Mouse (Mus musculus): ENCODE data around the gene Arl8b. TPM values are rescaled to one million over a fixed set of nuclear protein-coding genes. Genes with fewer than 3 reads are reported as not detected.

Arl8b gene
- polyA plus RNA-seq, 1 experiment from 2014 or later: 126 TPM

GRCm38 (mm10) chr6:108828234-108828868, 45.5 kb downstream of the Arl8b start, which contains the start of gene Edem1:
Gene Edem1 (plus strand): TSS chr6:108828641.
- Histone ChIP-seq H3K27ac (ENCODE audit: low read depth, low read length) (peak within 1 kb of the TSS; percentile 66), H3K9me3 (ENCODE audit: control insufficient read depth, low read length) (no peaks in the 10 kb centered on the region), H3K4me2 (ENCODE audit: low read depth, low read length) (peak within 1 kb of the TSS; percentile 60), H3K36me3 (ENCODE audit: control insufficient read depth, insufficient read depth, low read length) (peaks cover 4% of the 10 kb centered on the region; the same call in 1 of the 2 replicates), H3K4me1 (ENCODE audit: control insufficient read depth, insufficient read depth, low read length) (peaks cover 5% of the 10 kb centered on the region; the same call in 1 of the 2 replicates), H3K9ac (replicated peaks; ENCODE audit: low read depth, low read length) (peak within 1 kb of the TSS; percentile 84), H3K4me3 (ENCODE audit: low read depth, low read length) (peak within 1 kb of the TSS; percentile 85), H3K27me3 (ENCODE audit: control insufficient read depth, insufficient read depth, low read length) (no peaks in the 10 kb centered on the region)
- under 1% methylated on average over 54 of the region's 67 CpGs for WGBS
- peak; percentile 97 for ATAC-seq (ENCODE audit: low read depth)

- H3K4me2 ChIP-seq (ENCODE audit: low read depth, low read length): peak overlapping the region; percentile 60
- H3K36me3 ChIP-seq (ENCODE audit: control insufficient read depth, insufficient read depth, low read length): no peaks in the 10 kb centered on the region
- no peaks in the 10 kb centered on the region for H3K27me3 ChIP-seq (ENCODE audit: control insufficient read depth, insufficient read depth, low read length)
- H3K9ac ChIP-seq (replicated peaks; ENCODE audit: low read depth, low read length): peak overlapping the region; percentile 84
- peak overlapping the region; percentile 66 for H3K27ac ChIP-seq (ENCODE audit: low read depth, low read length)
- H3K4me3 ChIP-seq (ENCODE audit: low read depth, low read length): peak overlapping the region; percentile 85
- H3K9me3 ChIP-seq (ENCODE audit: control insufficient read depth, low read length): no peaks in the 10 kb centered on the region
- peak; percentile 70 for ATAC-seq (ENCODE audit: low read depth)
- under 1% methylated on average over 53 of the region's 56 CpGs for WGBS
- H3K4me1 ChIP-seq (ENCODE audit: control insufficient read depth, insufficient read depth, low read length): peaks cover 5% of the 10 kb centered on the region; the same call in 1 of the 2 replicates
Measured at GRCm38 (mm10) chr6:108828872-108829271, 46.0 kb downstream of the Arl8b start.

- H3K4me1 ChIP-seq (ENCODE audit: control insufficient read depth, insufficient read depth, low read length): peaks cover 5% of the 10 kb centered on the region; the same call in 1 of the 2 replicates
- no peak for ATAC-seq (ENCODE audit: low read depth)
- WGBS: 22% methylated on average over 22 of the region's 22 CpGs
- H3K9ac ChIP-seq (replicated peaks; ENCODE audit: low read depth, low read length): peak overlapping the region; percentile 84
- H3K4me3 ChIP-seq (ENCODE audit: low read depth, low read length): peak overlapping the region; percentile 85
- no peaks in the 10 kb centered on the region for H3K27me3 ChIP-seq (ENCODE audit: control insufficient read depth, insufficient read depth, low read length)
- peak overlapping the region; percentile 60 for H3K4me2 ChIP-seq (ENCODE audit: low read depth, low read length)
- H3K9me3 ChIP-seq (ENCODE audit: control insufficient read depth, low read length): no peaks in the 10 kb centered on the region
- no peak overlapping the region for H3K27ac ChIP-seq (ENCODE audit: low read depth, low read length)
- H3K36me3 ChIP-seq (ENCODE audit: control insufficient read depth, insufficient read depth, low read length): no peaks in the 10 kb centered on the region
Measured at GRCm38 (mm10) chr6:108829386-108830370, 46.8 kb downstream of the Arl8b start.

DNA sequence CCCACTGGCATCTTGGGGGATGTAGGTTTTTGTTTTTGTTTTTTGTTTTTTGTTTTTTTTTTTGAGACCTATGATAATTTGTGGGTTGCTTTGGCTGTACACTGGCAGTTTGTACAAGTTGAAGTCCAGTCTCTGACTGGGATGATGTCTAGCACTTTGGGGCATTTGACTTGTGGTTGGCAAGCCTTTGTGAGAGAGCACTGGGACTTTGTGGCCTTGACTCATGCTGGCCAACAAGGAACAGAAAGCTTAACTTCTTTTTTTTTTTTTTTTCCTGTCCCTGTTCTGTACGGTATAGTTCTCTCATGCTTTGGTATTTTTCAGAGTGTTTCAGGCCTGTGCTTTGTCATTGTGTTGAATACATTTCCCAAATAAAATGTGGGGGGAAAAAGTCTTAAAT, 49.3 kb downstream of the Arl8b start:
- H3K27me3 ChIP-seq (ENCODE audit: control insufficient read depth, insufficient read depth, low read length): no peaks in the 10 kb centered on the region
- H3K4me3 ChIP-seq (ENCODE audit: low read depth, low read length): no peak overlapping the region
- H3K4me2 ChIP-seq (ENCODE audit: low read depth, low read length): no peak overlapping the region
- H3K36me3 ChIP-seq (ENCODE audit: control insufficient read depth, insufficient read depth, low read length): no peaks in the 10 kb centered on the region
- WGBS: 100% methylated on average over 1 of the region's 1 CpGs
- ATAC-seq (ENCODE audit: low read depth): no peak
- peaks cover 5% of the 10 kb centered on the region; the same call in 1 of the 2 replicates for H3K4me1 ChIP-seq (ENCODE audit: control insufficient read depth, insufficient read depth, low read length)
- no peak overlapping the region for H3K9ac ChIP-seq (replicated peaks; ENCODE audit: low read depth, low read length)
- H3K27ac ChIP-seq (ENCODE audit: low read depth, low read length): no peak overlapping the region
- H3K9me3 ChIP-seq (ENCODE audit: control insufficient read depth, low read length): no peaks in the 10 kb centered on the region

DNA sequence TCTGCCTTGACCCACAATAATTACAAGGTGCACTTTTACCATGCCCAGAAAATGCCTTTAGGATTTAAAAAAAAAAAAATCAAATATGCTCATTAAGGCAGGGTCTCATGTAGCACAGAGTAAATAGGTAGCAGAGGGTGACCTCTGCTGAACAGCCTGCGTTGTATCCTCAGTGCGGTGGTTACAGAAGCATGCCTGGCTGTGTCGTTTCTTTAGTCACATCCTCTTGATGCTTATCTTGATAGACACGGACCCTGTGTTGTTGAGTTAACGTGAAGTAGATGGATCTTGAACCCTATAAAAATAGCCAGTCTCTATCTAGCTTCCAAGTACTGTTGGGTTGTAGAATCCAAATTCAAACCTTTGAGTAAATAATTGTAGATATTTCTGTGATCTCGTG, 50.1 kb downstream of the Arl8b start:
- no peak overlapping the region for H3K4me3 ChIP-seq (ENCODE audit: low read depth, low read length)
- H3K27ac ChIP-seq (ENCODE audit: low read depth, low read length): no peak overlapping the region
- no peak overlapping the region for H3K9ac ChIP-seq (replicated peaks; ENCODE audit: low read depth, low read length)
- peaks cover 5% of the 10 kb centered on the region; the same call in 1 of the 2 replicates for H3K4me1 ChIP-seq (ENCODE audit: control insufficient read depth, insufficient read depth, low read length)
- H3K36me3 ChIP-seq (ENCODE audit: control insufficient read depth, insufficient read depth, low read length): no peaks in the 10 kb centered on the region
- no peak for ATAC-seq (ENCODE audit: low read depth)
- H3K4me2 ChIP-seq (ENCODE audit: low read depth, low read length): no peak overlapping the region
- 90% methylated on average over 6 of the region's 6 CpGs for WGBS
- no peaks in the 10 kb centered on the region for H3K9me3 ChIP-seq (ENCODE audit: control insufficient read depth, low read length)
- no peaks in the 10 kb centered on the region for H3K27me3 ChIP-seq (ENCODE audit: control insufficient read depth, insufficient read depth, low read length)

DNA sequence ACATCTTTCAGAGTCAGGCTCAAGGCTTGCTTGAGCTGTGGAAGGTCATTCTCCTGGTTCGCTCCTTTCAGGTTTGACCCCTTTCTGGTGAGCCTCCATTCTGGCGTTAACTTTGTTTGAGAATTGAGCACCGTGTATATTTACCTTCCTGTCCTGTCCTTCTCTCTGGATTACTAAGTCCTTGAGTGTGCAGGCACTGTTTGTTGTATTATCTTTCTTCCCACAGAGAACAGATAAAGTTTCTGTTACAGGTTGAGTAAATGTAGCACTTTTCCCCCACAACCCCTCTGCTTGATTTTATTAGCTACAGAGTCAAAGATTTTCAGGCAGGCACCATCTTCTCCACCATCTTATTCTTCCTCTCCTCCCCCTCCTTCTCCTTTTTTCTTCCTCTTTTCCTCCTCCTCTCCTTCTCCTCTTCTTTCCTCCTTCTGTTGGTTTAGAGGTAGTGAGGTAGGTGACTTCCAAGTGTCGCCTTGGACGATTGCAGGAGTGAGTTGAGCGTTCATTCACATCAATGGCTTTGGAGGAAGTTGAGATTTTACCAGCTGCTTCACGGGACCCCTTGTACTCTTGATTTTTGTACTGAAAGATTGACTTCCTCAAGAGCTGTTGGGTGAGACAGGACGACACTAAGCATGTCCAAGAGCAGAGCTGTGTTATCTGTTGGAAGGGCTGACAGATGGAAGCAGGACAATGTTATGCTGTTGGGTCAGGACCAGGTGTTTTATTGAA, 51.2 kb downstream of the Arl8b start:
- no peaks in the 10 kb centered on the region for H3K9me3 ChIP-seq (ENCODE audit: control insufficient read depth, low read length)
- H3K4me3 ChIP-seq (ENCODE audit: low read depth, low read length): no peak overlapping the region
- H3K36me3 ChIP-seq (ENCODE audit: control insufficient read depth, insufficient read depth, low read length): no peaks in the 10 kb centered on the region
- H3K9ac ChIP-seq (replicated peaks; ENCODE audit: low read depth, low read length): no peak overlapping the region
- WGBS: 93% methylated on average over 8 of the region's 8 CpGs
- H3K27me3 ChIP-seq (ENCODE audit: control insufficient read depth, insufficient read depth, low read length): no peaks in the 10 kb centered on the region
- no peak overlapping the region for H3K4me2 ChIP-seq (ENCODE audit: low read depth, low read length)
- H3K27ac ChIP-seq (ENCODE audit: low read depth, low read length): no peak overlapping the region
- peaks cover 5% of the 10 kb centered on the region; the same call in 1 of the 2 replicates for H3K4me1 ChIP-seq (ENCODE audit: control insufficient read depth, insufficient read depth, low read length)
- ATAC-seq (ENCODE audit: low read depth): no peak

GRCm38 (mm10) chr6:108835765-108836691, 53.1 kb downstream of the Arl8b start:
- Histone ChIP-seq H3K27me3 (ENCODE audit: control insufficient read depth, insufficient read depth, low read length) (no peaks in the 10 kb centered on the region), H3K9ac (replicated peaks; ENCODE audit: low read depth, low read length) (no peak overlapping the region), H3K36me3 (ENCODE audit: control insufficient read depth, insufficient read depth, low read length) (0 out of 2 replicates have a peak, but pooled peaks cover 3% of the 10 kb centered on the region), H3K9me3 (ENCODE audit: control insufficient read depth, low read length) (no peaks in the 10 kb centered on the region), H3K27ac (ENCODE audit: low read depth, low read length) (no peak overlapping the region), H3K4me1 (ENCODE audit: control insufficient read depth, insufficient read depth, low read length) (no peaks in the 10 kb centered on the region), H3K4me2 (ENCODE audit: low read depth, low read length) (no peak overlapping the region), H3K4me3 (ENCODE audit: low read depth, low read length) (no peak overlapping the region)
- 86% methylated on average over 16 of the region's 16 CpGs for WGBS
- ATAC-seq (ENCODE audit: low read depth): no peak

- no peaks in the 10 kb centered on the region for H3K27me3 ChIP-seq (ENCODE audit: control insufficient read depth, insufficient read depth, low read length)
- no peak overlapping the region for H3K27ac ChIP-seq (ENCODE audit: low read depth, low read length)
- H3K4me2 ChIP-seq (ENCODE audit: low read depth, low read length): no peak overlapping the region
- ATAC-seq (ENCODE audit: low read depth): no peak
- WGBS: 94% methylated on average over 4 of the region's 4 CpGs
- H3K4me3 ChIP-seq (ENCODE audit: low read depth, low read length): no peak overlapping the region
- H3K9ac ChIP-seq (replicated peaks; ENCODE audit: low read depth, low read length): no peak overlapping the region
- no peaks in the 10 kb centered on the region for H3K9me3 ChIP-seq (ENCODE audit: control insufficient read depth, low read length)
- no peaks in the 10 kb centered on the region for H3K4me1 ChIP-seq (ENCODE audit: control insufficient read depth, insufficient read depth, low read length)
- H3K36me3 ChIP-seq (ENCODE audit: control insufficient read depth, insufficient read depth, low read length): 0 out of 2 replicates have a peak, but pooled peaks cover 3% of the 10 kb centered on the region
Measured at GRCm38 (mm10) chr6:108837081-108837480, 54.2 kb downstream of the Arl8b start.
